Mouse (Mus musculus) olfactory bulb, adult 2 months (tissue): ENCODE data around the gene Ice1. TPM values are rescaled to one million over a fixed set of nuclear protein-coding genes. Genes with fewer than 3 reads are reported as not detected.

Experiments
- H3K27ac ChIP-seq: fragments of 200-500 bp; 2 replicates; pipeline ENCODE4 v1.5.1; 2012; ENCODE audit warnings: low read depth, low read length; ENCODE audit not compliant: insufficient read depth
- H3K4me1 ChIP-seq: fragments of 200-500 bp; 2 replicates; pipeline ENCODE4 v1.6.1; 2012; ENCODE audit warnings: low read length; ENCODE audit not compliant: control insufficient read depth, insufficient read depth
- H3K4me3 ChIP-seq: fragments of 200-500 bp; 2 replicates; pipeline ENCODE4 v1.5.1; 2012; ENCODE audit warnings: mild to moderate bottlenecking, low read depth, low read length, moderate library complexity; ENCODE audit not compliant: insufficient read depth
- CTCF ChIP-seq: fragments of 200-500 bp; IDR thresholded peaks from 2 replicates; pipeline ENCODE4 v1.5.1; 2012; ENCODE audit warnings: low read depth, mild to moderate bottlenecking, low read length, moderate library complexity; ENCODE audit not compliant: insufficient read depth
- POLR2A ChIP-seq: fragments of 200-500 bp; IDR thresholded peaks from 2 replicates; pipeline ENCODE4 v1.6.1; 2012; ENCODE audit warnings: mild to moderate bottlenecking, low read depth, low read length, moderate library complexity; ENCODE audit not compliant: insufficient read depth
- WGBS: fragments of 180-500 bp; shearing (Covaris S2); methylation state at CpG from one replicate; pipeline ENCODE4 v1.1.7; 2018; 5-methylcytosine and 5-hydroxymethylcytosine counted together
- polyA plus RNA-seq: library from polyadenylated mRNA; stranded (reverse); fragments of >200 nt; gene quantifications from 2 replicates; pipeline ENCODE4 v1.2.4, GENCODE M21; 2012; ENCODE audit warnings: low replicate concordance; ENCODE audit not compliant: missing spikeins, insufficient read depth, insufficient read length

The Ice1 gene
- 59.6 TPM in 1 of 2 replicates, not detected in the other for polyA plus RNA-seq

DNA sequence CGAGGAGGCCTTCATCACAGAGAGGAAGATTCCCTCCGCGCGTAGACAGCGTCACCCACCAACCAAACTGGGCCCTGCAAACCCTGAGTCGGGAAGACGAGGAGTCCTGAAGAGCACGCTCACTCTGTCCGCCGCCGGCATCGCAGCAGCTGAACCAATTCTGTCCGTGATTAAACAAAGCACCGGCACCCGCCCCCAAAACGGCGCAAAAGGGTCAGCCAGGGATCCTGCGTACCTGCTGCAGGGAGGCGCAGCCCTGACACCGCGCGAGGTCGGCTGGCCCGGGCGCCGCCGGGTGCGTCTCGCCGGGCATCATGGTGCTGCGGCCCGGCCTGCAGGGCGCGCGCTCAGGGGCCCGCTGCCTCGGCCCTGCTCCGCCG, at the start of gene Ice1:
Gene Ice1, minus strand, starts transcription at position 353 of the 380 bp plus-strand sequence.
- TF ChIP-seq POLR2A (no peak), CTCF (no peak)
- WGBS: under 1% methylated on average over 39 of the region's 39 CpGs
- Histone ChIP-seq H3K4me3 (peak within 1 kb of the TSS; percentile 99), H3K27ac (peak within 1 kb of the TSS; percentile 99), H3K4me1 (peaks cover 10% of the 10 kb centered on the region)

DNA sequence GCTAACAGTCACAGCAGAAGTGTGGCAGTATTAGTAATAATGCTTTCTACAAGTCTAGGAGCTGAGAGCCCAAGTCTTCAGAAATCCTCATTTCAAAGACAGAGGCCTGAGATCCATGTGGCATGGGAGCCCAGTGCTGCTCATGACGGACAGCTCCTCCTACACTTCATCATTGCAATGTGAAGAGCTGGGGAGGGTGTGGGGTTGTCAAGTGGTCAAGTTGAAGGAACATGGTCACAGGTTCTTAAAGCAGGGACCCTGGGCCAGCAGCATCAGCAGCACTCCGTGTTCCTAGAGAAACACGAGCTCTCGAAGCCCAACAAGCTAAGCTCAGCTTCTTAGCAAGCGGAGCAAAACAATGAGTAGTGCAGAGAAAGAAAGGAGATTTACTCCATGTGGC, 48.4 kb upstream of the Ice1 start:
- no peak overlapping the region for H3K27ac ChIP-seq
- no peak overlapping the region for H3K4me3 ChIP-seq
- TF ChIP-seq CTCF (no peak), POLR2A (no peak)
- H3K4me1 ChIP-seq: no peaks in the 10 kb centered on the region
- 88% methylated on average over 5 of the region's 5 CpGs for WGBS

GRCm38 (mm10) chr13:70684976-70685609, 47.7 kb upstream of the Ice1 start:
- TF ChIP-seq POLR2A (no peak), CTCF (no peak)
- Histone ChIP-seq H3K4me3 (no peak overlapping the region), H3K4me1 (no peaks in the 10 kb centered on the region), H3K27ac (no peak overlapping the region)
- WGBS: 66% methylated on average over 7 of the region's 7 CpGs

DNA sequence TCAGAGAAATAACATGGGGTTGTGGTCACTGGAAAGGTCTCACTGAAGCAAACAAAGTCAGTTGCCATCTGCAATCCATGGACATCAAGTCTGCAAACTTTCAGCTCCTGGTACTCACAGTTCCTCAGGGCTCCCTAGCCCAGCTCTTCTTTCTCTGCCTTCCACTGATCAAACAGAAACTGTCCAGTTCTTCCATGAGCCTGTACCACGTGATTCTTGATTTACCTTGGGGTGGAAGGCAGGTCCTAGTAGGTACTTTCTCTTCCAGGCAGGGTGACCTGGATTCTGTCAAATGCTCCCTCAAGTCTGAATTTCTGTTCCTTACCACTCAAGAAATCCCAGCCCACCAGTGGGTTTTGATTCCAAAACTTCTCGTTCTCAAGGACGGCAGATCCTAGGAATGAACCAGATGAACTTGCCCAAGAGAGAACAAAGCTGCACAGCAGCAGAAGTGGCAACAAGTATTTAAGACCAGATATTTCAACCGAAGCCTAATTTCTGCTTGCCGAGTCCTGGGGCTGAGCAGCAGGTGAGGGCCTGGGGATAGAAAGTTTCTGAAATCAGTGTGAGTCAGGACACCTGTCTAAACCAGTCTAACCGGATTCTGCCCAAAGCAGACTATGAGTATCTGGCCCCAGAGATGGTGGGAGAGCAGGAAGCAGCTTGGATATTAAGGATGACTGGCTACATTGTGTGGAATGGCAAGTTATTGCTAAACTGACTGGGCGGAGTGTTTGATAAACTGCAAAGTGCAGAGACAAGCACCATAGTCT, 44.2 kb upstream of the Ice1 start:
- no peaks in the 10 kb centered on the region for H3K4me1 ChIP-seq
- no peak for TF ChIP-seq CTCF
- no peak for TF ChIP-seq POLR2A
- H3K4me3 ChIP-seq: no peak overlapping the region
- H3K27ac ChIP-seq: no peak overlapping the region
- WGBS: 86% methylated on average over 7 of the region's 7 CpGs

- Histone ChIP-seq H3K4me3 (no peak overlapping the region), H3K27ac (no peak overlapping the region), H3K4me1 (peaks cover 3% of the 10 kb centered on the region; the same call in 1 of the 2 replicates)
- TF ChIP-seq CTCF: no peak
- TF ChIP-seq POLR2A: no peak
- 86% methylated on average over 3 of the region's 3 CpGs for WGBS
These were observed 42.9 kb upstream of the Ice1 start for GRCm38 (mm10) chr13:70680316-70680715.

- 93% methylated on average over 5 of the region's 5 CpGs for WGBS
- Histone ChIP-seq H3K4me1 (peaks cover 3% of the 10 kb centered on the region; the same call in 1 of the 2 replicates), H3K4me3 (no peak overlapping the region), H3K27ac (no peak overlapping the region)
- TF ChIP-seq CTCF (no peak), POLR2A (no peak)
These were observed 40.3 kb upstream of the Ice1 start for GRCm38 (mm10) chr13:70677689-70678088.

DNA sequence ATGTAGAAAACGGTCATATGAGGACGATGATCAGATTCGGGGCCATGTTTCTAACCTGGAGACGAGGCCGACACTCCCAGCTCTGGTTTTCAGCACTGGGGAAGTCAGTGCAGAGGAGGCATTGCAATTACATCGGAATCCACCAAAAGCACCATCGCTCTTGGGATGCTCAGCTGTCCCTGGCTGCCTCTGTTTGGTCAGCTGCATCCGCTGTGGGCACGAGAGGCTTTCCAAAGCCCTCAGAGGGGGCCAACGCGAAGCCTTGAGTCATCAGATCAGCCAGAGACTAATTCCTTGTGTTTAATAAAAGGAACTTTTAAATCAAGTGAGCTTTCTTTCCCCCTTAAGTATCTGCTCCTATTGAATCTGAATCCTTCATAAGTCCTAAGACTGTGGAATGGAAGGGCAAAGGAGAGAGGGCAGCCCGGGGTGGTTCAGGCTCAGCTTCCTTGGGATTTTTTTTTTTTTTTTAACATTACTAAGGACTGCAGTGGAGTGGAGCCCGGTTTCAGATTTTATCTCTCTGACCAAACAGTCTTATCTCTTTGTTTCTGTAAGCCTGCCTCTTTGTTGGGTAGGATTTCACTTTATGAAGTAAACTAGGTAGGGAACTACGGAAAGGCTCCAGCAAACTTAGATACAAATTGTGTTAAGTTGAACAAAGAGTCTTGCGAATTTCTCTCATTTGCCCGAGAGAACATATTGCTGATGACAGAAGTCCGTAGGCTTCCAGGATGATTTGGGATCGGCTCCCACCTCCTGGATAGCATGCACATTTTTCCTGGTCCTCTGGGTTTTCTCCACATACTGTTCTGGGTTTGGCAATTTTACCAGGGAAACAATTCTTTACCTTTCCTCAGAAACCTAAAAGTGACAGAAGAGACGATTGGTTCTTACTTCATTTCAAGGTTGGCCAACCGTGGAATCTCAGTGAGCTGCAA, 39.1 kb upstream of the Ice1 start:
- 74% methylated on average over 20 of the region's 20 CpGs for WGBS
- peaks cover 3% of the 10 kb centered on the region; the same call in 1 of the 2 replicates for H3K4me1 ChIP-seq
- TF ChIP-seq CTCF (no peak), POLR2A (no peak)
- H3K27ac ChIP-seq: no peak overlapping the region
- H3K4me3 ChIP-seq: no peak overlapping the region

DNA sequence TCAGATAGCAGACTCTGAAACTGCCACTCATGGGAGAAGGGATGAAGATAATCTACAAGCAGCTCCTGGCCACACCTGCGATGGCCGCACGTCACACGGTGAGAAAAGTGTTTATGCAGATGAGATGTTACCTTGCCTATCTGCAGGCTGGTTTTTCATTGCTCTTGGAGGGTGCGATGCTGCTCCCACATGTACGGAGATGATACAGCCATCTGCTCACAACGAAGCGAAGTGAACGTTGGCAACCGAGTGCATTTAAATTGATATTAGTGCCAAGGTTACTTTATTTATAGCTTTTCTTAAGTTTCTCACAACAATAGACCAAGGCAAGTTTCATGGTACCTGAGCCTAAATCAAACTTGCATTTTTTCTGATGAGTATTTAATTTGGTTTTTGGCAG, 37.6 kb upstream of the Ice1 start:
- H3K4me1 ChIP-seq: peaks cover 3% of the 10 kb centered on the region; the same call in 1 of the 2 replicates
- no peak for TF ChIP-seq POLR2A
- no peak for TF ChIP-seq CTCF
- H3K4me3 ChIP-seq: no peak overlapping the region
- H3K27ac ChIP-seq: no peak overlapping the region
- 79% methylated on average over 10 of the region's 10 CpGs for WGBS
